In the genomic region with DNA sequence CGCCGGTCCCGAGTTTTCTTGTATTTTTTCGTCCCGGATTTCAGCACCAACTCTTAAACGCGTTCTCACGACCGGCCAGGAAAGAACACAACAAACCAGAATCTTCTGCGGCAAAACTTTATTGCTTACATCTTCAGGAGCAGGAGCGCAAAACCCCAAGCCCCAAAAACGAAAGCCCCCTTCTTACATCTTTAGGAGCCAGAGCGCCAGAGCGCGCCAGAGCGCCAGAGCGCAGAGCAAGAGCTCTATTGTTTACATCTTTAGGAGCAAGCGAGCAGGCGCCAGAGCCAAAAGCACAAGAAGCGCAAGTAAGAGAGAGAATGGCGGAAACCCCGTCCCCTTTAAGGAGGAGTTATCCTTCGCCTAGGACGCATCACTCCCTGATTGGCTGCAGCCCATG, we compare ENCODE assay signal across 20 mouse cellular contexts. TPM values are rescaled to one million over a fixed set of nuclear protein-coding genes. Genes with fewer than 3 reads are reported as not detected.
"Had no signal": no experiment of that assay in that cellular context is flagged by ENCODE, and none has a peak within 500 bp of the region (broad histone marks: within the 10 kb centered on the region; RNA-seq: fewer than 3 reads in every experiment).

No protein-coding gene starts in this region.

RNA-seq across cellular contexts. Expression of gene Gm3667, which starts 10.1 kb away (rescaled TPM):
- total RNA-seq: monocyte, adult 5-6 weeks; neutrophil, adult 5-6 weeks had no signal
- polyA plus RNA-seq: intestine, postnatal 0 days; large intestine, adult 2 months; liver, embryonic 11.5 days; liver, embryonic 15.5 days; macrophage; small intestine, adult 2 months had no signal

RNA-seq across cellular contexts. Expression of gene Gm3642, which starts 59.8 kb away (rescaled TPM):
- total RNA-seq: layer of hippocampus, postnatal 14 days; monocyte, adult 5-6 weeks; neutrophil, adult 5-6 weeks had no signal
- polyA plus RNA-seq: inflammation-experienced regulatory T-cells, adult 6 months; intestine, postnatal 0 days; kidney, postnatal 0 days; large intestine, adult 2 months; limb, embryonic 10.5 days; limb, embryonic 14.5 days; liver, embryonic 11.5 days; liver, embryonic 15.5 days; lung, adult 2 months; lung, postnatal 0 days; macrophage; midbrain, embryonic 11.5 days; midbrain, embryonic 15.5 days; neural tube, embryonic 12.5 days; small intestine, adult 2 months; stomach, embryonic 15.5 days; thymus, postnatal 0 days had no signal
